Mouse (Mus musculus): Measurements from ENCODE around the gene Crip1. TPM values are rescaled to one million over a fixed set of nuclear protein-coding genes. Genes with fewer than 3 reads are reported as not detected.

The Crip1 gene
- polyA plus RNA-seq, 1 experiment from 2014 or later: 426 TPM

- no peak overlapping the region for H3K27ac ChIP-seq
- H3K9ac ChIP-seq: peak overlapping the region; percentile 49
- peaks cover 6% of the 10 kb centered on the region for H3K27me3 ChIP-seq (replicated peaks)
- peaks cover 36% of the 10 kb centered on the region for H3K4me1 ChIP-seq (replicated peaks)
- H3K4me3 ChIP-seq (replicated peaks): peak overlapping the region; percentile 43
- H3K4me2 ChIP-seq (replicated peaks): peak overlapping the region; percentile 90
- 0 out of 2 replicates have a peak, but pooled peaks cover 4% of the 10 kb centered on the region for H3K36me3 ChIP-seq
- ATAC-seq: no peak
- no peaks in the 10 kb centered on the region for H3K9me3 ChIP-seq
- under 1% methylated on average over 36 of the region's 36 CpGs for WGBS
Observed at GRCm38 (mm10) chr12:113151661-113152271, 5.7 kb downstream of the Crip1 start.

GRCm38 (mm10) chr12:113152272-113152661, 6.2 kb downstream of the Crip1 start:
- no peak overlapping the region for H3K27ac ChIP-seq
- H3K9me3 ChIP-seq: no peaks in the 10 kb centered on the region
- whole genome bisulfite sequencing: 18% methylated on average over 19 of the region's 19 CpGs

GRCm38 (mm10) chr12:113152991-113153525, 6.9 kb downstream of the Crip1 start:
- Histone ChIP-seq H3K27ac (no peak overlapping the region), H3K27me3 (replicated peaks) (peaks cover 6% of the 10 kb centered on the region; the same call in 1 of the 2 replicates), H3K36me3 (0 out of 2 replicates have a peak, but pooled peaks cover 4% of the 10 kb centered on the region), H3K9ac (no peak overlapping the region), H3K9me3 (no peaks in the 10 kb centered on the region), H3K4me2 (replicated peaks) (peak overlapping the region; percentile 90; the same call in 1 of the 2 replicates), H3K4me3 (replicated peaks) (no peak overlapping the region), H3K4me1 (replicated peaks) (peaks cover 38% of the 10 kb centered on the region)
- no peak for ATAC-seq
- WGBS: 77% methylated on average over 6 of the region's 6 CpGs

More at GRCm38 (mm10) chr12:113152272-113152661, 6.2 kb downstream of the Crip1 start:
- H3K4me2 ChIP-seq (replicated peaks): peak overlapping the region; percentile 90
- ATAC-seq: no peak
- H3K4me3 ChIP-seq (replicated peaks): peak overlapping the region; percentile 43
- peak overlapping the region; percentile 49 for H3K9ac ChIP-seq
- H3K27me3 ChIP-seq (replicated peaks): peaks cover 6% of the 10 kb centered on the region
- peaks cover 36% of the 10 kb centered on the region for H3K4me1 ChIP-seq (replicated peaks)
- 0 out of 2 replicates have a peak, but pooled peaks cover 4% of the 10 kb centered on the region for H3K36me3 ChIP-seq

GRCm38 (mm10) chr12:113153971-113154370, 7.9 kb downstream of the Crip1 start:
- 0 out of 2 replicates have a peak, but pooled peaks cover 4% of the 10 kb centered on the region for H3K36me3 ChIP-seq
- H3K4me2 ChIP-seq (replicated peaks): no peak overlapping the region
- WGBS: 94% methylated on average over 7 of the region's 7 CpGs
- peaks cover 30% of the 10 kb centered on the region for H3K4me1 ChIP-seq (replicated peaks)
- ATAC-seq: no peak
- H3K27ac ChIP-seq: no peak overlapping the region
- no peaks in the 10 kb centered on the region for H3K9me3 ChIP-seq
- H3K9ac ChIP-seq: no peak overlapping the region
- H3K27me3 ChIP-seq (replicated peaks): peaks cover 6% of the 10 kb centered on the region; the same call in 1 of the 2 replicates
- H3K4me3 ChIP-seq (replicated peaks): no peak overlapping the region

GRCm38 (mm10) chr12:113154747-113155075, 8.6 kb downstream of the Crip1 start:
- 78% methylated on average over 6 of the region's 6 CpGs for WGBS
- Histone ChIP-seq H3K4me1 (replicated peaks) (peaks cover 30% of the 10 kb centered on the region), H3K27ac (peak overlapping the region; percentile 87; the same call in 1 of the 2 replicates), H3K9ac (0 out of 2 replicates have a peak overlapping the region, but pooled peaks have one; percentile 51), H3K27me3 (replicated peaks) (peaks cover 3% of the 10 kb centered on the region; the same call in 1 of the 2 replicates), H3K4me2 (replicated peaks) (peak overlapping the region; percentile 86), H3K36me3 (0 out of 2 replicates have a peak, but pooled peaks cover 4% of the 10 kb centered on the region), H3K9me3 (no peaks in the 10 kb centered on the region), H3K4me3 (replicated peaks) (peak overlapping the region; percentile 38; the same call in 1 of the 2 replicates)
- no peak for ATAC-seq

GRCm38 (mm10) chr12:113155076-113155771, 9.1 kb downstream of the Crip1 start:
- Histone ChIP-seq H3K4me1 (replicated peaks) (peaks cover 30% of the 10 kb centered on the region), H3K36me3 (0 out of 2 replicates have a peak, but pooled peaks cover 4% of the 10 kb centered on the region), H3K9ac (peak overlapping the region; percentile 51), H3K4me2 (replicated peaks) (peak overlapping the region; percentile 86), H3K9me3 (no peaks in the 10 kb centered on the region), H3K27me3 (replicated peaks) (peaks cover 3% of the 10 kb centered on the region; the same call in 1 of the 2 replicates), H3K27ac (peak overlapping the region; percentile 87), H3K4me3 (replicated peaks) (peak overlapping the region; percentile 38)
- 4% methylated on average over 32 of the region's 32 CpGs for WGBS
- ATAC-seq: peak; percentile 4

- Histone ChIP-seq H3K27ac (peak within 1 kb of the TSS; percentile 87), H3K36me3 (0 out of 2 replicates have a peak, but pooled peaks cover 4% of the 10 kb centered on the region), H3K27me3 (replicated peaks) (no peaks in the 10 kb centered on the region), H3K4me1 (replicated peaks) (peaks cover 30% of the 10 kb centered on the region), H3K4me3 (replicated peaks) (peak within 1 kb of the TSS; percentile 65), H3K9me3 (no peaks in the 10 kb centered on the region), H3K4me2 (replicated peaks) (peak within 1 kb of the TSS; percentile 86), H3K9ac (peak within 1 kb of the TSS; percentile 57)
- WGBS: under 1% methylated on average over 46 of the region's 46 CpGs
- ATAC-seq: peak; percentile 95
Observed at GRCm38 (mm10) chr12:113155887-113156539, 9.9 kb downstream of the Crip1 start, which contains the start of gene Tedc1. Gene Tedc1 (plus strand): TSS chr12:113156421.

- H3K4me2 ChIP-seq (replicated peaks): peak overlapping the region; percentile 85
- peak overlapping the region; percentile 65 for H3K4me3 ChIP-seq (replicated peaks)
- H3K27me3 ChIP-seq (replicated peaks): no peaks in the 10 kb centered on the region
- H3K9ac ChIP-seq: peak overlapping the region; percentile 57
- H3K27ac ChIP-seq: peak overlapping the region; percentile 79
- WGBS: under 1% methylated on average over 23 of the region's 23 CpGs
- no peaks in the 10 kb centered on the region for H3K9me3 ChIP-seq
- 0 out of 2 replicates have a peak, but pooled peaks cover 4% of the 10 kb centered on the region for H3K36me3 ChIP-seq
- peaks cover 28% of the 10 kb centered on the region for H3K4me1 ChIP-seq (replicated peaks)
- peak; percentile 41 for ATAC-seq
Observed at GRCm38 (mm10) chr12:113156540-113156929, 10.4 kb downstream of the Crip1 start.

- 27% methylated on average over 8 of the region's 8 CpGs for WGBS
- H3K27me3 ChIP-seq (replicated peaks): no peaks in the 10 kb centered on the region
- no peak for ATAC-seq
- no peaks in the 10 kb centered on the region for H3K9me3 ChIP-seq
- peak overlapping the region; percentile 57 for H3K9ac ChIP-seq
- peaks cover 25% of the 10 kb centered on the region for H3K4me1 ChIP-seq (replicated peaks)
- 0 out of 2 replicates have a peak, but pooled peaks cover 4% of the 10 kb centered on the region for H3K36me3 ChIP-seq
- no peak overlapping the region for H3K27ac ChIP-seq
- peak overlapping the region; percentile 85 for H3K4me2 ChIP-seq (replicated peaks)
- H3K4me3 ChIP-seq (replicated peaks): peak overlapping the region; percentile 65
Observed at GRCm38 (mm10) chr12:113157002-113157401, 10.9 kb downstream of the Crip1 start.

GRCm38 (mm10) chr12:113157521-113157920, 11.4 kb downstream of the Crip1 start:
- no peak for ATAC-seq
- H3K27ac ChIP-seq: no peak overlapping the region
- H3K36me3 ChIP-seq: peaks cover 8% of the 10 kb centered on the region; the same call in 1 of the 2 replicates
- no peaks in the 10 kb centered on the region for H3K9me3 ChIP-seq
- peaks cover 21% of the 10 kb centered on the region for H3K4me1 ChIP-seq (replicated peaks)
- H3K4me2 ChIP-seq (replicated peaks): peak overlapping the region; percentile 85
- peak overlapping the region; percentile 65; the same call in 1 of the 2 replicates for H3K4me3 ChIP-seq (replicated peaks)
- H3K9ac ChIP-seq: peak overlapping the region; percentile 57; the same call in 1 of the 2 replicates
- 83% methylated on average over 8 of the region's 8 CpGs for WGBS
- H3K27me3 ChIP-seq (replicated peaks): no peaks in the 10 kb centered on the region

- Histone ChIP-seq H3K4me1 (replicated peaks) (peaks cover 21% of the 10 kb centered on the region), H3K36me3 (peaks cover 9% of the 10 kb centered on the region; the same call in 1 of the 2 replicates), H3K4me2 (replicated peaks) (0 out of 2 replicates have a peak overlapping the region, but pooled peaks have one; percentile 85), H3K27me3 (replicated peaks) (no peaks in the 10 kb centered on the region), H3K27ac (no peak overlapping the region), H3K4me3 (replicated peaks) (no peak overlapping the region), H3K9me3 (no peaks in the 10 kb centered on the region), H3K9ac (no peak overlapping the region)
- 91% methylated on average over 8 of the region's 8 CpGs for WGBS
- ATAC-seq: no peak
Observed at GRCm38 (mm10) chr12:113157971-113158370, 11.9 kb downstream of the Crip1 start.

All from intestine, embryonic 15.5 days (tissue).